ENCODE assay signal across 8 mouse cellular contexts in the genomic region with DNA sequence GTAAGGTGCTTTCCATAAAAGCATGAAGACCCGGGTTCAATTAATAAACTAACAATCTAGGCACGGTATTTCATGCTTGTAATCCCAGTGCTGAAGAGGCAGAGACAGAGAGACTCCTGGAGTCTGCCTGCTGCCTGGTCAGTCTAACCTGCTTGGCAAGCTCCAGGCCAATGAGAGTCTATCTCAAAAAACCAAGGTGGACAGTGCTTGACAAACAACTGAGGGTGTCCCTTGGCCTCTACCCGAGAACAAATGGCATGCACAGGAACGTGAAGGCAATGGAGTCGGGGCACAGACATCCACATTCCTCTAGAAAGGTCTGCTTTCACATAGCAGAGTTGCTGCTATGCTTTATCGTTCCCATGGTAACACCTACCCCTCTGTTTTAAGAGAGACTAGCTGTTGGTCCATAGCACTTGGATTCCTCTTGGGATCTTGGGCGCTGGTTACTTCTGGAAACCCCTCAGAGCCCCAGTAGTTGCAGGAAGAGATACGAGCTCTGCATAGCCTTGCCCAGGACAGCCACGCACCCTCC. TPM values are rescaled to one million over a fixed set of nuclear protein-coding genes. Genes with fewer than 3 reads are reported as not detected.
A peak's percentile ranks its signal among the peaks of the same experiment; 100 is the strongest.
DNase-seq lines count a peak whose midpoint lies in the region; ATAC-seq lines count a peak whose summit lies in the region.

No protein-coding gene starts in this region.

- no peak overlapping the region for H3K9ac ChIP-seq in forebrain, embryonic 15.5 days (replicated peaks)
- H3K9ac ChIP-seq in forebrain, embryonic 13.5 days: no peak overlapping the region
- H3K9ac ChIP-seq in hindbrain, embryonic 16.5 days (ENCODE audit: low read depth, low read length): no peak overlapping the region
- H3K9ac ChIP-seq in neural tube, embryonic 14.5 days (replicated peaks; ENCODE audit: low read depth, low read length): no peak overlapping the region

- WGBS in forebrain, embryonic 15.5 days: 62% methylated on average over 9 of the region's 9 CpGs
- 67% methylated on average over 9 of the region's 9 CpGs for WGBS in forebrain, embryonic 13.5 days
- 50% methylated on average over 9 of the region's 9 CpGs for WGBS in hindbrain, embryonic 16.5 days
- WGBS in neural tube, embryonic 14.5 days: 60% methylated on average over 9 of the region's 9 CpGs

- H3K27ac ChIP-seq in forebrain, embryonic 15.5 days (replicated peaks): 0 out of 2 replicates have a peak overlapping the region, but pooled peaks have one; percentile 22
- no peak overlapping the region for H3K27ac ChIP-seq in forebrain, embryonic 13.5 days
- peak overlapping the region; percentile 63 for H3K27ac ChIP-seq in hindbrain, embryonic 16.5 days (ENCODE audit: low read depth, low read length)
- H3K27ac ChIP-seq in neural tube, embryonic 14.5 days (ENCODE audit: low read depth, low read length): peak overlapping the region; percentile 7; the same call in 1 of the 2 replicates

- no peaks in the 10 kb centered on the region for H3K9me3 ChIP-seq in forebrain, embryonic 15.5 days
- no peaks in the 10 kb centered on the region for H3K9me3 ChIP-seq in forebrain, embryonic 13.5 days (replicated peaks)
- H3K9me3 ChIP-seq in megakaryocyte, embryonic 14.5 days: 0 out of 2 replicates have a peak, but pooled peaks cover 2% of the 10 kb centered on the region
- H3K9me3 ChIP-seq in hindbrain, embryonic 16.5 days (ENCODE audit: control insufficient read depth, low read length): no peaks in the 10 kb centered on the region
- no peaks in the 10 kb centered on the region; the same call in 1 of the 2 replicates for H3K9me3 ChIP-seq in neural tube, embryonic 14.5 days (ENCODE audit: control insufficient read depth, low read length)

- H3K4me3 ChIP-seq in forebrain, embryonic 15.5 days: no peak overlapping the region
- H3K4me3 ChIP-seq in forebrain, embryonic 13.5 days: no peak overlapping the region
- H3K4me3 ChIP-seq in megakaryocyte, embryonic 14.5 days (replicated peaks): peak overlapping the region; percentile 46
- no peak overlapping the region for H3K4me3 ChIP-seq in hindbrain, embryonic 16.5 days (ENCODE audit: low read length)
- H3K4me3 ChIP-seq in neural tube, embryonic 14.5 days (ENCODE audit: low read depth, low read length): no peak overlapping the region

- no peaks in the 10 kb centered on the region for H3K36me3 ChIP-seq in forebrain, embryonic 15.5 days
- H3K36me3 ChIP-seq in forebrain, embryonic 13.5 days (ENCODE audit: poor library complexity, severe bottlenecking): no peaks in the 10 kb centered on the region
- no peaks in the 10 kb centered on the region for H3K36me3 ChIP-seq in megakaryocyte, embryonic 14.5 days (replicated peaks; ENCODE audit: low read length)
- no peaks in the 10 kb centered on the region for H3K36me3 ChIP-seq in hindbrain, embryonic 16.5 days (ENCODE audit: control insufficient read depth, insufficient read depth, low read length)
- no peaks in the 10 kb centered on the region for H3K36me3 ChIP-seq in neural tube, embryonic 14.5 days (ENCODE audit: control insufficient read depth, insufficient read depth, low read length)

- no peaks in the 10 kb centered on the region for H3K27me3 ChIP-seq in forebrain, embryonic 15.5 days
- no peaks in the 10 kb centered on the region for H3K27me3 ChIP-seq in forebrain, embryonic 13.5 days
- peaks cover 29% of the 10 kb centered on the region for H3K27me3 ChIP-seq in megakaryocyte, embryonic 14.5 days (replicated peaks)
- no peaks in the 10 kb centered on the region for H3K27me3 ChIP-seq in hindbrain, embryonic 16.5 days (replicated peaks; ENCODE audit: control insufficient read depth, insufficient read depth, low read length)
- no peaks in the 10 kb centered on the region for H3K27me3 ChIP-seq in neural tube, embryonic 14.5 days (ENCODE audit: control insufficient read depth, insufficient read depth, low read length)

- H3K4me1 ChIP-seq in forebrain, embryonic 15.5 days: peaks cover 11% of the 10 kb centered on the region; the same call in 1 of the 2 replicates
- no peaks in the 10 kb centered on the region for H3K4me1 ChIP-seq in forebrain, embryonic 13.5 days
- H3K4me1 ChIP-seq in megakaryocyte, embryonic 14.5 days: peaks cover 66% of the 10 kb centered on the region
- H3K4me1 ChIP-seq in hindbrain, embryonic 16.5 days (ENCODE audit: control insufficient read depth, insufficient read depth, low read depth, low read length): peaks cover 8% of the 10 kb centered on the region
- H3K4me1 ChIP-seq in neural tube, embryonic 14.5 days (ENCODE audit: control insufficient read depth, insufficient read depth, low read length): 0 out of 2 replicates have a peak, but pooled peaks cover 3% of the 10 kb centered on the region

- no peak for ATAC-seq in forebrain, embryonic 15.5 days (replicated peaks)
- ATAC-seq in forebrain, embryonic 13.5 days: no peak
- no peak for ATAC-seq in megakaryocyte, adult 5-6 weeks (ENCODE audit: poor library complexity, severe bottlenecking)
- no peak; the same call in 1 of the 2 replicates for ATAC-seq in hindbrain, embryonic 16.5 days
- peak; percentile 20; the same call in 1 of the 2 replicates for ATAC-seq in neural tube, embryonic 14.5 days (ENCODE audit: low read depth)

- no peak overlapping the region for H3K4me2 ChIP-seq in forebrain, embryonic 15.5 days (replicated peaks)
- no peak overlapping the region for H3K4me2 ChIP-seq in forebrain, embryonic 13.5 days
- no peak overlapping the region for H3K4me2 ChIP-seq in hindbrain, embryonic 16.5 days (ENCODE audit: low read length)
- H3K4me2 ChIP-seq in neural tube, embryonic 14.5 days (ENCODE audit: low read depth, low read length): no peak overlapping the region

- no peak for DNase-seq in adrenal gland, postnatal 14 days
- no peak for DNase-seq in thymus, adult 18-20 months

RNA-seq across cellular contexts. Expression of a gene that starts 24.8 kb away (rescaled TPM):
- polyA plus RNA-seq in forebrain, embryonic 15.5 days (2015; fragmentation: Nextera tagmentation; extraction: Ambion mirVana): 15.1 and 16.9 TPM in 2 replicates
- polyA plus RNA-seq in forebrain, embryonic 13.5 days (2015; fragmentation: Nextera tagmentation; extraction: Ambion mirVana): 12.5 and 13.5 TPM in 2 replicates
- 0.97 and 1.0 TPM in 2 replicates for polyA plus RNA-seq in megakaryocyte, embryonic 14.5 days (2012; ENCODE audit: insufficient read depth, low replicate concordance)
- total RNA-seq in megakaryocyte, adult 5-6 weeks (2015): 53.0 and 63.4 TPM in 2 replicates
- total RNA-seq in megakaryocyte, adult 5-6 weeks (2017): 65.0 and 75.9 TPM in 2 replicates
- 9.6 and 10.9 TPM in 2 replicates for polyA plus RNA-seq in hindbrain, embryonic 16.5 days (2015; fragmentation: Nextera tagmentation; extraction: Ambion mirVana)
- polyA plus RNA-seq in neural tube, embryonic 14.5 days (2014; fragmentation: Nextera tagmentation; extraction: Ambion mirVana): 17.9 and 20.3 TPM in 2 replicates
- 61.6 and 64.0 TPM in 2 replicates for total RNA-seq in adrenal gland, postnatal 14 days (2021)

RNA-seq across cellular contexts. Expression of a gene that starts 59.2 kb away (rescaled TPM):
- 31.1 and 33.2 TPM in 2 replicates for polyA plus RNA-seq in forebrain, embryonic 15.5 days (2015; fragmentation: Nextera tagmentation; extraction: Ambion mirVana)
- 43.3 and 51.8 TPM in 2 replicates for polyA plus RNA-seq in forebrain, embryonic 13.5 days (2015; fragmentation: Nextera tagmentation; extraction: Ambion mirVana)
- 1.6 and 3.8 TPM in 2 replicates for polyA plus RNA-seq in megakaryocyte, embryonic 14.5 days (2012; ENCODE audit: insufficient read depth, low replicate concordance)
- total RNA-seq in megakaryocyte, adult 5-6 weeks (2015): 34.2 and 34.4 TPM in 2 replicates
- 28.3 and 33.8 TPM in 2 replicates for total RNA-seq in megakaryocyte, adult 5-6 weeks (2017)
- polyA plus RNA-seq in hindbrain, embryonic 16.5 days (2015; fragmentation: Nextera tagmentation; extraction: Ambion mirVana): 28.9 and 30.2 TPM in 2 replicates
- 28.7 and 32.9 TPM in 2 replicates for polyA plus RNA-seq in neural tube, embryonic 14.5 days (2014; fragmentation: Nextera tagmentation; extraction: Ambion mirVana)
- total RNA-seq in adrenal gland, postnatal 14 days (2021): 33.4 and 35.7 TPM in 2 replicates
